Mouse (Mus musculus) limb, embryonic 14.5 days (tissue): ENCODE measurements around the gene Eda. TPM values are rescaled to one million over a fixed set of nuclear protein-coding genes. Genes with fewer than 3 reads are reported as not detected.

Experiments
- ATAC-seq: fragments of 200-750 bp; cut with Nextera tagmentation; 2 replicates; pipeline ENCODE4 v1.8.0; 2017; ENCODE audit warnings: low read depth, moderate number of reproducible peaks, moderate TSS enrichment; ENCODE audit not compliant: low FRiP score
- DNase-seq: peaks from one replicate; pipeline ENCODE4 v3.0.0-alpha.2; 2015; ENCODE audit warnings: low spot score
- H3K27ac ChIP-seq: fragments of 300-500 bp; sonication (generic); replicated peaks from 2 replicates; pipeline ENCODE4 v1.5.1; 2014; ENCODE audit warnings: low read depth, mild to moderate bottlenecking, low read length, moderate library complexity, mixed read lengths
- H3K27me3 ChIP-seq: fragments of 300-500 bp; sonication (generic); 2 replicates; pipeline ENCODE4 v1.6.1; 2014; ENCODE audit warnings: low read length, mixed read lengths; ENCODE audit not compliant: control insufficient read depth, insufficient read depth
- H3K36me3 ChIP-seq: fragments of 300-500 bp; sonication (generic); 2 replicates; pipeline ENCODE4 v1.6.1; 2014; ENCODE audit warnings: mild to moderate bottlenecking, low read length, moderate library complexity, mixed read lengths; ENCODE audit not compliant: control insufficient read depth, insufficient read depth
- H3K4me1 ChIP-seq: fragments of 300-500 bp; sonication (generic); 2 replicates; pipeline ENCODE4 v1.6.1; 2014; ENCODE audit warnings: antibody characterized with exemption, low read length, mixed read lengths; ENCODE audit not compliant: control insufficient read depth, insufficient read depth
- H3K4me2 ChIP-seq: fragments of 300-500 bp; sonication (generic); replicated peaks from 2 replicates; pipeline ENCODE4 v1.6.1; 2014; ENCODE audit warnings: low read depth, mild to moderate bottlenecking, low read length, moderate library complexity; ENCODE audit not compliant: severe bottlenecking
- H3K4me3 ChIP-seq: fragments of 300-500 bp; sonication (generic); replicated peaks from 2 replicates; pipeline ENCODE4 v1.5.1; 2014; ENCODE audit warnings: low read length
- H3K9ac ChIP-seq: fragments of 300-500 bp; sonication (generic); 2 replicates; pipeline ENCODE4 v1.6.1; 2014; ENCODE audit warnings: mild to moderate bottlenecking, low read depth, low read length, moderate library complexity; ENCODE audit not compliant: severe bottlenecking
- H3K9me3 ChIP-seq: fragments of 300-500 bp; sonication (generic); 2 replicates; pipeline ENCODE4 v1.6.1; 2016; ENCODE audit warnings: low read length; ENCODE audit not compliant: control insufficient read depth
- POLR2A ChIP-seq: fragments of 200-500 bp; IDR thresholded peaks from 2 replicates; pipeline ENCODE4 v1.8.0; 2012; ENCODE audit warnings: inconsistent platforms, mild to moderate bottlenecking, moderate library complexity, borderline replicate concordance; ENCODE audit not compliant: insufficient read depth, insufficient read length; ENCODE audit errors: extremely low read depth
- WGBS: fragments of 180-500 bp; shearing (Covaris S2); extraction: QIAGEN DNeasy Blood & Tissue Kit; methylation state at CpG from one replicate; pipeline ENCODE4 v1.1.7; 2014; 5-methylcytosine and 5-hydroxymethylcytosine counted together
- polyA plus RNA-seq, 2 experiments: library from polyadenylated mRNA; depleted of rRNA in 1 of 2; stranded (reverse) in 1 of 2; unstranded in 1 of 2; fragments of >200 nt; fragmentation: Nextera tagmentation in 1 of 2; extraction: Ambion mirVana in 1 of 2; gene quantifications; 2 replicates each; pipeline versions ENCODE4 v1.2.1 to v1.2.3; 2012 to 2014

Gene Eda
- polyA plus RNA-seq, 2 experiments, result 5.2 to 7.2 TPM

GRCm38 (mm10) chrX:99975985-99976924, 849 bp downstream of the Eda start:
- DNase-seq (no peak), ATAC-seq (no peak)
- 26% methylated on average over 32 of the region's 48 CpGs for WGBS
- H3K36me3 ChIP-seq, result no peaks in the 10 kb centered on the region
- no peaks in the 10 kb centered on the region for H3K4me1 ChIP-seq
- TF ChIP-seq POLR2A, result no peak
- H3K27ac ChIP-seq, result no peak overlapping the region
- H3K4me3 ChIP-seq, result peak overlapping the region; percentile 51
- H3K9me3 ChIP-seq, result no peaks in the 10 kb centered on the region
- peak overlapping the region; percentile 49 for H3K9ac ChIP-seq
- H3K27me3 ChIP-seq, result peaks cover 2% of the 10 kb centered on the region; the same call in 1 of the 2 replicates
- peak overlapping the region; percentile 69 for H3K4me2 ChIP-seq

GRCm38 (mm10) chrX:99978354-99978753, 2.9 kb downstream of the Eda start:
- no peak overlapping the region for H3K27ac ChIP-seq
- H3K4me2 ChIP-seq, result no peak overlapping the region
- no peaks in the 10 kb centered on the region for H3K36me3 ChIP-seq
- H3K4me1 ChIP-seq, result no peaks in the 10 kb centered on the region
- TF ChIP-seq POLR2A, result no peak
- no peak overlapping the region for H3K4me3 ChIP-seq
- DNase-seq (no peak), ATAC-seq (no peak)
- no peaks in the 10 kb centered on the region for H3K9me3 ChIP-seq
- 62% methylated on average over 2 of the region's 2 CpGs for WGBS
- H3K9ac ChIP-seq, result no peak overlapping the region
- peaks cover 2% of the 10 kb centered on the region; the same call in 1 of the 2 replicates for H3K27me3 ChIP-seq

DNA sequence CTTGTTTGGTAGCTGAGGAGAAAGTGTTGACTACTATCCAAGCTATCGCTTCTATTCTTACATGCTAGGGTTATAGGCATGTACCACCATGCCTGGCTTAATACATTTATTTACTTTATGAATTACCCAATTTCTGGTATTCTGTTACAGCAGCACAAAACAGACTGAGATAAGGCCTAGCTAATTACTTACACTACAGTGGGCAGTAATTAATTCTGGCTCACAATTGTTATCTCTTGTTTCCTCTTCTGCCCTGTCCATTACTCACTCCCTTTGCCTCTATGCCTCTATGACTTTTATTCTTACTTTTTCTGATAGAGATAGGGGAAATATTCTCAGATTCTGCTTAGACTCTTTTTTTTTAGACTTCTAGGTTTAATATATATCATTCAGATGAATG, 18.0 kb downstream of the Eda start:
- no peak for DNase-seq
- H3K36me3 ChIP-seq, result no peaks in the 10 kb centered on the region
- H3K4me3 ChIP-seq, result no peak overlapping the region
- H3K27me3 ChIP-seq, result no peaks in the 10 kb centered on the region
- no peak for TF ChIP-seq POLR2A
- H3K9ac ChIP-seq, result no peak overlapping the region
- H3K27ac ChIP-seq, result no peak overlapping the region
- H3K4me2 ChIP-seq, result no peak overlapping the region
- H3K9me3 ChIP-seq, result no peaks in the 10 kb centered on the region
- WGBS, result 96% methylated on average over 1 of the region's 1 CpGs
- ATAC-seq, result no peak
- no peaks in the 10 kb centered on the region for H3K4me1 ChIP-seq

- Histone ChIP-seq H3K9me3 (no peaks in the 10 kb centered on the region), H3K4me1 (no peaks in the 10 kb centered on the region), H3K9ac (no peak overlapping the region), H3K27me3 (no peaks in the 10 kb centered on the region), H3K4me2 (no peak overlapping the region), H3K36me3 (no peaks in the 10 kb centered on the region), H3K27ac (no peak overlapping the region), H3K4me3 (no peak overlapping the region)
- no peak for TF ChIP-seq POLR2A
- 92% methylated on average over 2 of the region's 2 CpGs for WGBS
- no peak for DNase-seq
- ATAC-seq, result no peak
These were observed 23.9 kb downstream of the Eda start for GRCm38 (mm10) chrX:99999342-99999741.

DNA sequence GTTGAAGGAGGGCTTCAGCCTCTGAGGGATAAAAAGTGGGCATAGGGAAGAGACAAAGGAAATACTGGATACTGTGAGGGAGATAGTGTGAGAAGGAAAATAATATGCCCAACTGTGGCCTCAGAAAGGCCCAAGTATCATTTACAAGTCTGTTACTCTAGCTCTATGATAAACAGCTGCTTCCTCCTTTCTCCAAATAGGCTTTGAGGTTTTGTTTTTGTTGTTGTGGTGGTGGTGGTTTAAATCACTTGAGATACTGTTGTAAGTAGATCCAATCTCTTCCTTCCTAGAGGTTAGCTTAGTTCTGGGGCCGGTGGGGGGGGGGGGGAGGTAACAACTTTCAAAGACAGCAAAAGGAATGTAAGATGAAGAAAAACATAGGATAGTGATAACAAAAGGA, 143.0 kb downstream of the Eda start:
- Histone ChIP-seq H3K4me1 (no peaks in the 10 kb centered on the region), H3K4me3 (no peak overlapping the region), H3K36me3 (no peaks in the 10 kb centered on the region), H3K9ac (no peak overlapping the region), H3K27me3 (no peaks in the 10 kb centered on the region), H3K9me3 (no peaks in the 10 kb centered on the region), H3K27ac (no peak overlapping the region), H3K4me2 (no peak overlapping the region)
- TF ChIP-seq POLR2A, result no peak
- DNase-seq (no peak), ATAC-seq (no peak)
- WGBS, result 27% methylated on average over 1 of the region's 1 CpGs
